Comparison of ENCODE assay signal across 8 mouse cellular contexts in genomic region chr9:31151050-31151449, GRCm38 (mm10). TPM values are rescaled to one million over a fixed set of nuclear protein-coding genes. Genes with fewer than 3 reads are reported as not detected.
DNase-seq lines count a peak whose midpoint lies in the region; ATAC-seq and TF ChIP-seq lines count a peak whose summit lies in the region.

No protein-coding gene starts in this region.

- peak; percentile 82 for TF ChIP-seq CTCF in heart, adult 2 months (IDR thresholded peaks at IDR 0.05)

- H3K36me3 ChIP-seq in heart, adult 2 months (ENCODE audit: control insufficient read depth, insufficient read depth, low read length) = peaks cover 2% of the 10 kb centered on the region
- H3K36me3 ChIP-seq in lung, embryonic 16.5 days (ENCODE audit: control insufficient read depth, insufficient read depth, low read length) = peaks cover 30% of the 10 kb centered on the region
- H3K36me3 ChIP-seq in heart, embryonic 12.5 days = peaks cover 71% of the 10 kb centered on the region

- H3K79me2 ChIP-seq in heart, adult 2 months (replicated peaks; ENCODE audit: control insufficient read depth, insufficient read depth, low read length) = no peaks in the 10 kb centered on the region

- WGBS in heart, adult 2 months = 68% methylated on average over 2 of the region's 2 CpGs
- WGBS in lung, embryonic 16.5 days = 68% methylated on average over 2 of the region's 2 CpGs
- 78% methylated on average over 2 of the region's 2 CpGs for WGBS in heart, embryonic 12.5 days

- no peak overlapping the region for H3K4me3 ChIP-seq in heart, adult 2 months
- no peak overlapping the region for H3K4me3 ChIP-seq in lung, embryonic 16.5 days (ENCODE audit: low read length)
- H3K4me3 ChIP-seq in heart, embryonic 12.5 days = no peak overlapping the region

- ATAC-seq in activated CD4-positive, CD25-positive, alpha-beta regulatory T cell, adult 4 months = peak; percentile 52
- peak; percentile 20; the same call in 1 of the 2 replicates for ATAC-seq in lung, embryonic 16.5 days (ENCODE audit: low read depth)
- ATAC-seq in heart, embryonic 12.5 days (ENCODE audit: insufficient number of reproducible peaks, low FRiP score) = no peak

- no peak overlapping the region for H3K4me2 ChIP-seq in lung, embryonic 16.5 days (ENCODE audit: low read depth, low read length)
- H3K4me2 ChIP-seq in heart, embryonic 12.5 days = no peak overlapping the region

- H3K9ac ChIP-seq in heart, adult 2 months (ENCODE audit: low read depth, low read length) = no peak overlapping the region
- no peak overlapping the region for H3K9ac ChIP-seq in lung, embryonic 16.5 days (ENCODE audit: low read length)
- no peak overlapping the region for H3K9ac ChIP-seq in heart, embryonic 12.5 days

- no peaks in the 10 kb centered on the region for H3K4me1 ChIP-seq in heart, adult 2 months (ENCODE audit: control insufficient read depth, insufficient read depth, low read length)
- H3K4me1 ChIP-seq in lung, embryonic 16.5 days (replicated peaks; ENCODE audit: control insufficient read depth, insufficient read depth, low read length) = no peaks in the 10 kb centered on the region
- no peaks in the 10 kb centered on the region for H3K4me1 ChIP-seq in heart, embryonic 12.5 days (replicated peaks)

- intact Hi-C loops in heart, adult 2 months (cut with DNase I) = loop anchor here (1.0 to 5.0 kb wide), 3 partner anchors 61 to 251 kb away; partner anchors contain the start of gene Aplp2

- no peak for TF ChIP-seq POLR2A in heart, adult 2 months (IDR thresholded peaks at IDR 0.05; ENCODE audit: insufficient read depth, low read depth, low read length)

- no peaks in the 10 kb centered on the region for H3K27me3 ChIP-seq in heart, adult 2 months (ENCODE audit: control insufficient read depth, insufficient read depth, low read length)
- no peaks in the 10 kb centered on the region for H3K27me3 ChIP-seq in lung, embryonic 16.5 days (ENCODE audit: control insufficient read depth, insufficient read depth, low read depth, low read length)
- H3K27me3 ChIP-seq in heart, embryonic 12.5 days (replicated peaks) = no peaks in the 10 kb centered on the region

- H3K27ac ChIP-seq in heart, adult 2 months = no peak overlapping the region
- H3K27ac ChIP-seq in lung, embryonic 16.5 days (ENCODE audit: low read length) = no peak overlapping the region
- H3K27ac ChIP-seq in heart, embryonic 12.5 days (ENCODE audit: poor library complexity, severe bottlenecking) = no peak overlapping the region

- no peaks in the 10 kb centered on the region for H3K9me3 ChIP-seq in lung, embryonic 16.5 days (ENCODE audit: control insufficient read depth, low read length)
- no peaks in the 10 kb centered on the region for H3K9me3 ChIP-seq in heart, embryonic 12.5 days (replicated peaks)

- TF ChIP-seq EP300 in heart, adult 2 months (IDR thresholded peaks at IDR 0.05; ENCODE audit: insufficient read depth, low read depth, low read length) = no peak

- no peak for DNase-seq in heart, adult 2 months
- no peak for DNase-seq in heart, adult 11 months
- peak; percentile 62 for DNase-seq in A20 (ENCODE audit: low read depth, low spot score)
- no peak for DNase-seq in Muller cell, postnatal 12 days (ENCODE audit: inconsistent ontology term)
- DNase-seq in yolk sac, embryonic 10.5 days (ENCODE audit: low spot score) = no peak

RNA-seq across cellular contexts. Expression of gene St14, which starts 19.4 kb away (rescaled TPM):
- total RNA-seq in heart, adult 2 months (2021) = under 1 TPM; 0.25 to 0.55 TPM
- 0.18 and 1.2 TPM in 2 replicates for polyA plus RNA-seq in heart, adult 2 months (2012; rRNA removed)
- polyA plus RNA-seq in activated CD4-positive, CD25-positive, alpha-beta regulatory T cell, adult 4 months (2017; shearing (Covaris generic)) = 1 to 10 TPM; 3.9 to 7.7 TPM
- 58.3 and 58.6 TPM in 2 replicates for polyA plus RNA-seq in lung, embryonic 16.5 days (2015; fragmentation: Nextera tagmentation; extraction: Ambion mirVana)
- polyA plus RNA-seq in heart, embryonic 12.5 days (2016; fragmentation: Nextera tagmentation; extraction: Ambion mirVana) = 1.3 and 1.5 TPM in 2 replicates
